Mouse (Mus musculus): ENCODE measurements around the gene Csf3. TPM values are rescaled to one million over a fixed set of nuclear protein-coding genes. Genes with fewer than 3 reads are reported as not detected.

Csf3 gene
- total and polyA plus RNA-seq, 3 experiments, result not detected

DNA sequence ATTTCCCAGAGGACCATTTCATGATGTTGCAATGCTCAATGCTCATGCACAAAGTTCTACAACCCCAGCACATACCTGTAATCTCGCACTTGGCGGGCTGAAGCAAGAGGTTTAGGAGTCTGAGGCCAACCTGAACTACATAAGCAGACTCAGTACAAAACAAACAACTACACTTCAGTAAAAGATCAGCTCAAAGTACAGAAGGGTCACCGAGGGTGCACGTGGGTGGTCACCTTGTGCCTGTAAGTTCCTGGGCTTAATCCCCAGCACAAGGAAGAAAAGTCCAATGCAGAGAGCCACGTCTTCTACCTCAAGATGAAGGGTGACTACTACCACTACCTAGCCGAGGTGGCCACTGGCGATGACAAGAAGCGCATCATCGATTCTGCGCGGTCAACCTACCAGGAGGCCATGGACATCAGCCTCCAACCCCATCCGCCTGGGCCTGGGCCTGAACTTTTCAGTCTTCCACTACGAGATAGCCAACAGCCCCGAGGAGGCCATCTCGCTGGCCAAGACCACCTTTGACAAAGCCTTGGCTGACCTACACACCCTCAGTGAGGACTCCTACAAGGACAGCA, 25.0 kb downstream of the Csf3 start:
- no peak for TF ChIP-seq EP300 (IDR thresholded peaks at IDR 0.05; ENCODE audit: insufficient read depth, low read depth, low read length)
- no peak for TF ChIP-seq POLR2A (IDR thresholded peaks at IDR 0.05; ENCODE audit: insufficient read depth, low read depth, low read length)
- TF ChIP-seq CTCF (IDR thresholded peaks at IDR 0.05), result no peak
- WGBS, result 94% methylated on average over 15 of the region's 15 CpGs
- Histone ChIP-seq H3K36me3 (ENCODE audit: control insufficient read depth, insufficient read depth, low read length) (no peaks in the 10 kb centered on the region; the same call in 1 of the 2 replicates), H3K27me3 (ENCODE audit: control insufficient read depth, insufficient read depth, low read length) (no peaks in the 10 kb centered on the region), H3K27ac (no peak overlapping the region), H3K9ac (ENCODE audit: low read depth, low read length) (no peak overlapping the region), H3K79me2 (replicated peaks; ENCODE audit: control insufficient read depth, insufficient read depth, low read length) (no peaks in the 10 kb centered on the region), H3K4me3 (no peak overlapping the region), H3K4me1 (ENCODE audit: control insufficient read depth, insufficient read depth, low read length) (peaks cover 6% of the 10 kb centered on the region)
- intact Hi-C loops (cut with DNase I), result no loop called here
- DNase-seq, result peak in 1 of 2 experiments; percentile 14

DNA sequence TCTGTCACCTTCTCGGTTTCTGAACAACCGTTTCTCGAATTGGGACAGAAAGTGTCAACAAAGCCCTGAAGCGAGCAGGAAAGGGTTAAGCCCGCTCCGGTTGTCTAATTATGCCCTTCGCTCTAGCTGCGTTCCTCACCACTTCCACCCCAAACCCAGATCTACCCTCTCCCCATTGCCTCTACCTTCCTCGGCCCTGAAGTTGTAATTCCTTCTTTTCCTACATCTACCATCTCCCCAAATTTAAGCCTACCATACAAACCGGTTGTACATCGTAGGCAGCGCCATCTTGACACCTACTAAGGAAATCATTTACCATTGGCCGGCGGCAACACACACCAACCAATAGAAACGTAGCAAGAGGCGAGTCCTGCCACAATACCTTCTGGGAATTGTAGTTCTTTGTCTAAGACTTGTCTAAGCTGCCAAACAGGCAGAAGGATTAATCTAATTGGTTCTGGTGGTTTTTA, 28.1 kb downstream of the Csf3 start, which contains the start of gene Med24:
Gene Med24, minus strand, starts transcription at position 317 of the 470 bp plus-strand sequence.
- intact Hi-C loops (cut with DNase I), result no loop called here
- peak; percentile 84 to 91 for DNase-seq
- TF ChIP-seq POLR2A (IDR thresholded peaks at IDR 0.05; ENCODE audit: insufficient read depth, low read depth, low read length) (peak; percentile 76), EP300 (IDR thresholded peaks at IDR 0.05; ENCODE audit: insufficient read depth, low read depth, low read length) (peak; percentile 77; the same call in 1 of the 2 replicates), CTCF (IDR thresholded peaks at IDR 0.05) (no peak)
- Histone ChIP-seq H3K27me3 (ENCODE audit: control insufficient read depth, insufficient read depth, low read length) (no peaks in the 10 kb centered on the region), H3K4me3 (peak within 1 kb of the TSS; percentile 83), H3K36me3 (ENCODE audit: control insufficient read depth, insufficient read depth, low read length) (no peaks in the 10 kb centered on the region; the same call in 1 of the 2 replicates), H3K4me1 (ENCODE audit: control insufficient read depth, insufficient read depth, low read length) (no peaks in the 10 kb centered on the region; the same call in 1 of the 2 replicates), H3K27ac (peak within 1 kb of the TSS; percentile 70), H3K9ac (ENCODE audit: low read depth, low read length) (peak within 1 kb of the TSS; percentile 59), H3K79me2 (replicated peaks; ENCODE audit: control insufficient read depth, insufficient read depth, low read length) (no peaks in the 10 kb centered on the region)
- under 1% methylated on average over 16 of the region's 16 CpGs for WGBS

DNA sequence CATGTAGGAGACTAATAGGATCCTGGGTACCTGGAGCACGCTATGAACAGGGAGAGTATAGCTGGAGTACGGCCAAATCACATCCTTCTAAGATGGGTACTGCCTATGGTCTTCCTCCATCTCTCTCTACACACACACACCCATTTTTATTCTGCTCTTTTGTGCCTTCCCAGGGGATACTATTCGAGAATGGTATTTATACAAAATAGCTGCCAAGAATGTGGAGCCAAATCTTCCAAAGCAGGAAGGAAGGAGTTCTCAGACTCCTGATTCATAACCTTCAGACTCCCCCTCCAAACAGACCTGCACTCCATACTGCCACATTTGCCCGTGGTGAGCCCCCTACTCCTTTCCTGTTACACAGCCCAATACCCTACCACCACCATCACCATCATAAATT, 29.7 kb downstream of the Csf3 start:
- H3K27me3 ChIP-seq (ENCODE audit: control insufficient read depth, insufficient read depth, low read length), result no peaks in the 10 kb centered on the region
- 34% methylated on average over 4 of the region's 4 CpGs for WGBS
- H3K79me2 ChIP-seq (replicated peaks; ENCODE audit: control insufficient read depth, insufficient read depth, low read length), result no peaks in the 10 kb centered on the region
- intact Hi-C loops (cut with DNase I), result no loop called here
- no peak for TF ChIP-seq CTCF (IDR thresholded peaks at IDR 0.05)
- 0 out of 2 replicates have a peak overlapping the region, but pooled peaks have one; percentile 17 for H3K27ac ChIP-seq
- H3K4me3 ChIP-seq, result no peak overlapping the region
- peak in 1 of 2 experiments; percentile 15 for DNase-seq
- H3K36me3 ChIP-seq (ENCODE audit: control insufficient read depth, insufficient read depth, low read length), result no peaks in the 10 kb centered on the region; the same call in 1 of the 2 replicates
- H3K9ac ChIP-seq (ENCODE audit: low read depth, low read length), result no peak overlapping the region
- no peaks in the 10 kb centered on the region; the same call in 1 of the 2 replicates for H3K4me1 ChIP-seq (ENCODE audit: control insufficient read depth, insufficient read depth, low read length)

DNA sequence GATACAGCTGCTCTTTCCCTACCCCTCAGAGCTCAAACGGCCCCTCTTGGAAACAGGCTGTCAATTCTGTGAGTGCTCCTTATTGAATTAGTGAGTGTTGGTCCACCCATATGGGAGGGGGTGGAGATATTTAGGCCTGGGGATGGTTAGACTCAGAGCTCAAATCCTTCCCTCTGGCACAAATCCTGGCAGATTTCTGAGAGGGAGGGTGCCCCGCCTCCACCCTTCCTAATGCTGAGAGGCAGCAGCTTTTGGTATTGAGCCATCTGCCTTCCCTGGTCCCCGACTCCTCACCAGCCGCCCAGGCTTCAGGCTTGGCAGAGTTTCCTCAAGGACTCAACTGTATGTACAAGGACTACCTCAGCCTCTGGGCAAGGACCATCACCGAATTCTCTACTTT, 30.1 kb downstream of the Csf3 start:
- WGBS, result 29% methylated on average over 5 of the region's 5 CpGs
- intact Hi-C loops (cut with DNase I), result no loop called here
- peak in 1 of 2 experiments; percentile 25 for DNase-seq
- Histone ChIP-seq H3K4me3 (no peak overlapping the region), H3K36me3 (ENCODE audit: control insufficient read depth, insufficient read depth, low read length) (no peaks in the 10 kb centered on the region; the same call in 1 of the 2 replicates), H3K27ac (0 out of 2 replicates have a peak overlapping the region, but pooled peaks have one; percentile 17), H3K4me1 (ENCODE audit: control insufficient read depth, insufficient read depth, low read length) (no peaks in the 10 kb centered on the region; the same call in 1 of the 2 replicates), H3K79me2 (replicated peaks; ENCODE audit: control insufficient read depth, insufficient read depth, low read length) (no peaks in the 10 kb centered on the region), H3K27me3 (ENCODE audit: control insufficient read depth, insufficient read depth, low read length) (no peaks in the 10 kb centered on the region), H3K9ac (ENCODE audit: low read depth, low read length) (no peak overlapping the region)
- TF ChIP-seq CTCF (IDR thresholded peaks at IDR 0.05) (no peak), POLR2A (IDR thresholded peaks at IDR 0.05; ENCODE audit: insufficient read depth, low read depth, low read length) (no peak), EP300 (IDR thresholded peaks at IDR 0.05; ENCODE audit: insufficient read depth, low read depth, low read length) (no peak)

DNA sequence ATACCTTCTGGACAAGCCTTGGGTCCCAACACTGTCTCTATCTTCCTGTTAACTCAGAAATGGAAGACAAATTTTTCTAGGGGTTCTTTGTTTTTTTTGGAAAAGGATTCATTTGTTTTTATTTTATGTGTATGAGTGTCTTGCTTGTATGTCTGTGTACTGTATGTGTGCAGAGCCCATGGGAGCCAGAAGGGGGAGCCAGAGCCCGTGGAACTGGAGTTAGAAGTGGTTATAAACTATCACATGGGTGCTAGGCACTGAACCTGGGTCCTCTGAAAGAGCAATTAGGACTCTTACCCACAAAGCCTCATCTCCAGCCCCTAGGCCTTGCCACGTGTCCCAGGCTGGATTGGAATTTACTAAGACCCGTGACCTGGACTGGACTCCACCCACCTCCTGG, 33.0 kb downstream of the Csf3 start:
- no peaks in the 10 kb centered on the region; the same call in 1 of the 2 replicates for H3K4me1 ChIP-seq (ENCODE audit: control insufficient read depth, insufficient read depth, low read length)
- no peaks in the 10 kb centered on the region for H3K79me2 ChIP-seq (replicated peaks; ENCODE audit: control insufficient read depth, insufficient read depth, low read length)
- no peak overlapping the region for H3K27ac ChIP-seq
- H3K36me3 ChIP-seq (ENCODE audit: control insufficient read depth, insufficient read depth, low read length), result no peaks in the 10 kb centered on the region
- H3K9ac ChIP-seq (ENCODE audit: low read depth, low read length), result no peak overlapping the region
- DNase-seq, result peak in 1 of 2 experiments; percentile 18
- no peak for TF ChIP-seq EP300 (IDR thresholded peaks at IDR 0.05; ENCODE audit: insufficient read depth, low read depth, low read length)
- peak; percentile 58 for TF ChIP-seq CTCF (IDR thresholded peaks at IDR 0.05)
- no peak overlapping the region for H3K4me3 ChIP-seq
- intact Hi-C loops (cut with DNase I), result no loop called here
- 84% methylated on average over 3 of the region's 3 CpGs for WGBS
- no peaks in the 10 kb centered on the region for H3K27me3 ChIP-seq (ENCODE audit: control insufficient read depth, insufficient read depth, low read length)

DNA sequence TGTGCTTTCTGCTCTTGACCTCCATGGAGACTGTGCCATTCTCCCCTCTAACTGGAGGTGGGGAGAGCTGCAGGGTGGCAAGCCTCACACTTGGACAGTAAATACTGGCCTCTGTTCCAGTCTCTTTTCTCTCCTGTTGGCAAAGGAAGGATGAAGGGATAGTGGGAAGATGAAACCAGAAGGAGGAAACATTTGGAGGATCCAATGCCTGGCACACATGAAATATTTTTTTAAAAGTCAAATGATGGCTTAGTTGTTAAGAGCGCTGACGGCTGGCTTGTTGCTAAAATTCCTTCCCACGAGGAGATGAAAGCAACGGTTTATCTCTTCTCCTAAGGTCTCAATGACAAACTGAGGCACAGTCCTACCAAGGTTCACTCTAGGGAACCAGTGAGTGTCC, 34.0 kb downstream of the Csf3 start:
- DNase-seq, result no peak
- Histone ChIP-seq H3K4me1 (ENCODE audit: control insufficient read depth, insufficient read depth, low read length) (peaks cover under 1% of the 10 kb centered on the region; the same call in 1 of the 2 replicates), H3K36me3 (ENCODE audit: control insufficient read depth, insufficient read depth, low read length) (no peaks in the 10 kb centered on the region), H3K4me3 (no peak overlapping the region), H3K79me2 (replicated peaks; ENCODE audit: control insufficient read depth, insufficient read depth, low read length) (no peaks in the 10 kb centered on the region), H3K27ac (no peak overlapping the region), H3K9ac (ENCODE audit: low read depth, low read length) (no peak overlapping the region), H3K27me3 (ENCODE audit: control insufficient read depth, insufficient read depth, low read length) (no peaks in the 10 kb centered on the region)
- intact Hi-C loops (cut with DNase I), result loop anchor here (5.0 kb wide), 1 partner anchor 33 kb away; the partner anchor contains the start of gene Csf3
- whole genome bisulfite sequencing, result 85% methylated on average over 4 of the region's 4 CpGs
- no peak for TF ChIP-seq CTCF (IDR thresholded peaks at IDR 0.05)
- TF ChIP-seq EP300 (IDR thresholded peaks at IDR 0.05; ENCODE audit: insufficient read depth, low read depth, low read length), result no peak
- TF ChIP-seq POLR2A (IDR thresholded peaks at IDR 0.05; ENCODE audit: insufficient read depth, low read depth, low read length), result no peak
